Mouse (Mus musculus) forebrain, postnatal 0 days (tissue): ENCODE measurements around the gene Pigk. TPM values are rescaled to one million over a fixed set of nuclear protein-coding genes. Genes with fewer than 3 reads are reported as not detected.

ENCODE experiments used
- ATAC-seq: fragments of 200-750 bp; cut with Nextera tagmentation; 2 replicates; pipeline ENCODE4 v1.8.0; 2017; ENCODE audit warnings: mild to moderate bottlenecking, moderate library complexity
- DNase-seq: peaks from one replicate; pipeline ENCODE4 v3.0.0-alpha.2; 2015
- H3K27ac ChIP-seq: fragments of 300-500 bp; sonication (generic); 2 replicates; pipeline ENCODE4 v1.5.1; 2014; ENCODE audit warnings: low read depth, mild to moderate bottlenecking, antibody characterized with exemption, low read length, moderate library complexity, mixed read lengths
- H3K27me3 ChIP-seq: fragments of 300-500 bp; sonication (generic); 2 replicates; pipeline ENCODE4 v1.6.1; 2014; ENCODE audit warnings: mild to moderate bottlenecking, low read length, mixed read lengths; ENCODE audit not compliant: insufficient read depth
- H3K36me3 ChIP-seq: fragments of 300-500 bp; sonication (generic); 2 replicates; pipeline ENCODE4 v1.6.1; 2014; ENCODE audit warnings: mild to moderate bottlenecking, moderate library complexity; ENCODE audit not compliant: insufficient read depth
- H3K4me1 ChIP-seq: fragments of 300-500 bp; sonication (generic); 2 replicates; pipeline ENCODE4 v1.6.1; 2014; ENCODE audit warnings: antibody characterized with exemption; ENCODE audit not compliant: insufficient read depth
- H3K4me2 ChIP-seq: fragments of 300-500 bp; sonication (generic); 2 replicates; pipeline ENCODE4 v1.6.1; 2014; ENCODE audit warnings: low read depth, mild to moderate bottlenecking, moderate library complexity
- H3K4me3 ChIP-seq: fragments of 300-500 bp; sonication (generic); 2 replicates; pipeline ENCODE4 v1.5.1; 2014; ENCODE audit warnings: low read depth, low read length, mixed read lengths
- H3K9ac ChIP-seq: fragments of 300-500 bp; sonication (generic); 2 replicates; pipeline ENCODE4 v1.6.1; 2014; ENCODE audit warnings: mild to moderate bottlenecking
- H3K9me3 ChIP-seq: fragments of 300-500 bp; sonication (generic); 2 replicates; pipeline ENCODE4 v1.6.1; 2016; ENCODE audit warnings: low read length
- CTCF ChIP-seq: sonication (generic); IDR thresholded peaks from 2 replicates; pipeline ENCODE4 v1.5.1; 2016; ENCODE audit warnings: antibody characterized with exemption, control low read depth, low read depth
- WGBS: fragments of 180-500 bp; shearing (Covaris S2); extraction: QIAGEN DNeasy Blood & Tissue Kit; methylation state at CpG from one replicate; pipeline ENCODE4 v1.1.7; 2014; 5-methylcytosine and 5-hydroxymethylcytosine counted together
- polyA plus RNA-seq: library from polyadenylated mRNA; unstranded; fragments of >200 nt; fragmentation: Nextera tagmentation; extraction: Ambion mirVana; gene quantifications from 2 replicates; pipeline ENCODE4 v1.2.1, GENCODE M21; 2015
- total RNA-seq: library from RNA; depleted of rRNA; stranded (reverse); fragments of >200 nt; gene quantifications from 2 replicates; pipeline ENCODE4 v1.2.3, GENCODE M21; 2014; rRNA removed

The Pigk gene
- total RNA-seq (29.7 and 31.8 TPM in 2 replicates), polyA plus RNA-seq (41.1 and 46.0 TPM in 2 replicates)

- WGBS, result 2% methylated on average over 48 of the region's 48 CpGs
- TF ChIP-seq CTCF, result no peak
- Histone ChIP-seq H3K4me1 (peaks cover 6% of the 10 kb centered on the region; the same call in 1 of the 2 replicates), H3K9me3 (no peaks in the 10 kb centered on the region), H3K4me3 (peak within 1 kb of the TSS; percentile 97), H3K9ac (peak within 1 kb of the TSS; percentile 90), H3K36me3 (no peaks in the 10 kb centered on the region), H3K27me3 (no peaks in the 10 kb centered on the region), H3K27ac (peak within 1 kb of the TSS; percentile 50), H3K4me2 (peak within 1 kb of the TSS; percentile 80)
- ATAC-seq, result peak; percentile 95
- peak; percentile 93 for DNase-seq
Observed at GRCm38 (mm10) chr3:152713991-152714902, at the start of gene Pigk. Gene Pigk (plus strand): TSS chr3:152714100.

- Histone ChIP-seq H3K27ac (no peak overlapping the region), H3K4me1 (no peaks in the 10 kb centered on the region), H3K4me2 (peak overlapping the region; percentile 97), H3K27me3 (no peaks in the 10 kb centered on the region), H3K36me3 (no peaks in the 10 kb centered on the region), H3K4me3 (peak overlapping the region; percentile 58), H3K9me3 (no peaks in the 10 kb centered on the region), H3K9ac (peak overlapping the region; percentile 61)
- ATAC-seq (peak; percentile 35), DNase-seq (peak; percentile 24)
- TF ChIP-seq CTCF, result no peak
- 3% methylated on average over 16 of the region's 16 CpGs for WGBS
Observed at GRCm38 (mm10) chr3:152666991-152667355, 46.9 kb upstream of the Pigk start.

GRCm38 (mm10) chr3:152667356-152668211 is 46.3 kb upstream of the Pigk start:
- Histone ChIP-seq H3K4me2 (peak overlapping the region; percentile 97), H3K36me3 (no peaks in the 10 kb centered on the region), H3K27me3 (no peaks in the 10 kb centered on the region), H3K4me1 (no peaks in the 10 kb centered on the region), H3K27ac (no peak overlapping the region), H3K9ac (peak overlapping the region; percentile 61), H3K9me3 (no peaks in the 10 kb centered on the region), H3K4me3 (peak overlapping the region; percentile 58)
- WGBS, result under 1% methylated on average over 68 of the region's 82 CpGs
- ATAC-seq, result peak; percentile 89
- TF ChIP-seq CTCF, result no peak
- peak; percentile 71 for DNase-seq

GRCm38 (mm10) chr3:152668239-152668638 is 45.7 kb upstream of the Pigk start, which contains the start of gene Ak5:
Gene Ak5 (minus strand): TSS chr3:152668360.
- H3K4me2 ChIP-seq, result peak within 1 kb of the TSS; percentile 97
- ATAC-seq, result no peak
- H3K36me3 ChIP-seq, result no peaks in the 10 kb centered on the region
- no peaks in the 10 kb centered on the region for H3K9me3 ChIP-seq
- peak within 1 kb of the TSS; percentile 58 for H3K4me3 ChIP-seq
- DNase-seq, result no peak
- no peak within 1 kb of the TSS for H3K27ac ChIP-seq
- H3K9ac ChIP-seq, result peak within 1 kb of the TSS; percentile 61
- WGBS, result 5% methylated on average over 5 of the region's 5 CpGs
- H3K27me3 ChIP-seq, result no peaks in the 10 kb centered on the region
- TF ChIP-seq CTCF, result no peak
- no peaks in the 10 kb centered on the region for H3K4me1 ChIP-seq

- TF ChIP-seq CTCF, result no peak
- Histone ChIP-seq H3K27me3 (no peaks in the 10 kb centered on the region), H3K27ac (no peak overlapping the region), H3K4me3 (no peak overlapping the region), H3K4me1 (no peaks in the 10 kb centered on the region), H3K4me2 (peak overlapping the region; percentile 97; the same call in 1 of the 2 replicates), H3K9me3 (no peaks in the 10 kb centered on the region), H3K36me3 (no peaks in the 10 kb centered on the region), H3K9ac (no peak overlapping the region)
- WGBS, result 78% methylated on average over 2 of the region's 2 CpGs
- no peak for DNase-seq
- ATAC-seq, result no peak
Observed at GRCm38 (mm10) chr3:152668793-152669192, 45.1 kb upstream of the Pigk start.

- 89% methylated on average over 3 of the region's 3 CpGs for WGBS
- Histone ChIP-seq H3K27me3 (no peaks in the 10 kb centered on the region), H3K9me3 (no peaks in the 10 kb centered on the region), H3K9ac (no peak overlapping the region), H3K4me2 (no peak overlapping the region), H3K4me3 (no peak overlapping the region), H3K4me1 (no peaks in the 10 kb centered on the region), H3K36me3 (no peaks in the 10 kb centered on the region), H3K27ac (no peak overlapping the region)
- ATAC-seq, result no peak
- no peak for DNase-seq
- TF ChIP-seq CTCF, result no peak
Observed at GRCm38 (mm10) chr3:152669783-152670182, 44.1 kb upstream of the Pigk start.
